Mouse (Mus musculus) spleen, adult 12 weeks (tissue): ENCODE measurements around the gene Mex3a.

ENCODE experiments used
- DNase-seq: peaks from one replicate; pipeline ENCODE4 v3.0.0; 2022; ENCODE audit warnings: low spot score

Gene Mex3a

GRCm38 (mm10) chr3:88532299-88532674 lies at the start of gene Mex3a:
TSS of gene Mex3a (plus strand) at chr3:88532395.
- no peak for DNase-seq

GRCm38 (mm10) chr3:88483141-88483540 lies 49.1 kb upstream of the Mex3a start:
- no peak for DNase-seq

- DNase-seq, result peak; percentile 64
These were observed 48.6 kb upstream of the Mex3a start for GRCm38 (mm10) chr3:88483621-88484020.

- no peak for DNase-seq
These were observed 47.4 kb upstream of the Mex3a start for GRCm38 (mm10) chr3:88484597-88485316.

- no peak for DNase-seq
These were observed 46.2 kb upstream of the Mex3a start for GRCm38 (mm10) chr3:88486043-88486442.

- DNase-seq, result no peak
These were observed 45.3 kb upstream of the Mex3a start for GRCm38 (mm10) chr3:88486887-88487286.

GRCm38 (mm10) chr3:88487396-88487795 lies 44.8 kb upstream of the Mex3a start:
- no peak for DNase-seq

- no peak for DNase-seq
These were observed 38.3 kb upstream of the Mex3a start for GRCm38 (mm10) chr3:88493706-88494582.

- peak; percentile 57 for DNase-seq
These were observed 37.2 kb upstream of the Mex3a start for GRCm38 (mm10) chr3:88494836-88495628.

GRCm38 (mm10) chr3:88495741-88496415 lies 36.3 kb upstream of the Mex3a start:
- no peak for DNase-seq

- DNase-seq, result no peak
These were observed 32.6 kb upstream of the Mex3a start for GRCm38 (mm10) chr3:88499580-88499979.

GRCm38 (mm10) chr3:88500087-88500486 lies 32.1 kb upstream of the Mex3a start:
- no peak for DNase-seq

GRCm38 (mm10) chr3:88500655-88501365 lies 31.4 kb upstream of the Mex3a start:
- no peak for DNase-seq

- no peak for DNase-seq
These were observed 30.7 kb upstream of the Mex3a start for GRCm38 (mm10) chr3:88501366-88502030.

- DNase-seq, result no peak
These were observed 30.1 kb upstream of the Mex3a start for GRCm38 (mm10) chr3:88502031-88502571.

GRCm38 (mm10) chr3:88502641-88503504 lies 29.3 kb upstream of the Mex3a start:
- DNase-seq, result peak; percentile 70

GRCm38 (mm10) chr3:88503505-88503863 lies 28.7 kb upstream of the Mex3a start:
- no peak for DNase-seq

GRCm38 (mm10) chr3:88503881-88504746 lies 28.1 kb upstream of the Mex3a start:
- no peak for DNase-seq
